Mouse (Mus musculus) megakaryocyte, embryonic 14.5 days (primary cell): ENCODE data around the gene Pou6f1. TPM values are rescaled to one million over a fixed set of nuclear protein-coding genes. Genes with fewer than 3 reads are reported as not detected.
A peak's percentile ranks its signal among the peaks of the same experiment; 100 is the strongest.
"Not testable (repeated sequence)": the region's sequence is repeated elsewhere in the genome, so short reads cannot be mapped to it uniquely, and the experiment has no call there.

ENCODE experiments used
- H3K27me3 ChIP-seq: replicated peaks from 2 replicates; pipeline ENCODE3; 2012; ENCODE audit warnings: inconsistent platforms
- H3K36me3 ChIP-seq: replicated peaks from 2 replicates; pipeline ENCODE3; 2012; ENCODE audit warnings: low read length, inconsistent platforms, mixed read lengths
- H3K4me1 ChIP-seq: 2 replicates; pipeline ENCODE4 v1.6.1; 2012; ENCODE audit warnings: inconsistent platforms
- H3K4me3 ChIP-seq: replicated peaks from 2 replicates; pipeline ENCODE3; 2012; ENCODE audit warnings: moderate library complexity, mild to moderate bottlenecking, inconsistent platforms
- H3K9me3 ChIP-seq: 2 replicates; pipeline ENCODE4 v1.6.1; 2012; ENCODE audit warnings: inconsistent platforms
- FLI1 ChIP-seq: IDR thresholded peaks from 2 replicates; pipeline ENCODE4 v1.6.1; 2012; ENCODE audit warnings: low read length, inconsistent platforms, mixed read lengths
- GATA1 ChIP-seq: IDR thresholded peaks from 3 replicates; pipeline ENCODE4 v1.6.1; 2012; ENCODE audit warnings: mixed read lengths, low read length, inconsistent platforms, borderline replicate concordance
- polyA plus RNA-seq: library from polyadenylated mRNA; stranded (reverse); fragments of >175 nt; gene quantifications from 2 replicates; pipeline ENCODE4 v1.2.3, GENCODE M21; 2012; ENCODE audit warnings: low replicate concordance; ENCODE audit not compliant: insufficient read depth

The Pou6f1 gene
- polyA plus RNA-seq, 1 experiment: 2.9 TPM

DNA sequence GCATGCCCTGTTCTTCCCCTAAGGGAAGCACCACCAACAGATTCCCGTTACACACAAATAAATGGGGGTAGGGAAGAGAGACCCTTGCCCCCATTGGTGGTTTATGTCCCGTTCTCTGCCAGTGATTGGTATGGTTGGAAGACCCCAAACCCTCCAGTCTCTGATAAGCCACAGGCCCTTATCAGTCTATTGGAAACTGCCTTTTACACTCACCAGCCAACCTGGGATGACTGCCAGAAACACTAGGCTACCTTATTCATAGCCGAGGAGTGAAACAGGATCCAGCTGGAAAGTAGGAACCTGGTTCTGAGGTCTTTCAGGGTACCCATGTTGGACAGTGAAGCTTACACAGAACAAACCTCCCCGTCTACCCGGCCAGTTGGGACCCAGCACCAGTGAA, 43.8 kb downstream of the Pou6f1 start:
- H3K27me3 ChIP-seq: peaks cover 3% of the 10 kb centered on the region
- TF ChIP-seq GATA1 (no peak), FLI1 (no peak)
- H3K4me1 ChIP-seq: peaks cover 30% of the 10 kb centered on the region
- H3K36me3 ChIP-seq: no peaks in the 10 kb centered on the region
- H3K9me3 ChIP-seq: no peaks in the 10 kb centered on the region
- no peak overlapping the region for H3K4me3 ChIP-seq

DNA sequence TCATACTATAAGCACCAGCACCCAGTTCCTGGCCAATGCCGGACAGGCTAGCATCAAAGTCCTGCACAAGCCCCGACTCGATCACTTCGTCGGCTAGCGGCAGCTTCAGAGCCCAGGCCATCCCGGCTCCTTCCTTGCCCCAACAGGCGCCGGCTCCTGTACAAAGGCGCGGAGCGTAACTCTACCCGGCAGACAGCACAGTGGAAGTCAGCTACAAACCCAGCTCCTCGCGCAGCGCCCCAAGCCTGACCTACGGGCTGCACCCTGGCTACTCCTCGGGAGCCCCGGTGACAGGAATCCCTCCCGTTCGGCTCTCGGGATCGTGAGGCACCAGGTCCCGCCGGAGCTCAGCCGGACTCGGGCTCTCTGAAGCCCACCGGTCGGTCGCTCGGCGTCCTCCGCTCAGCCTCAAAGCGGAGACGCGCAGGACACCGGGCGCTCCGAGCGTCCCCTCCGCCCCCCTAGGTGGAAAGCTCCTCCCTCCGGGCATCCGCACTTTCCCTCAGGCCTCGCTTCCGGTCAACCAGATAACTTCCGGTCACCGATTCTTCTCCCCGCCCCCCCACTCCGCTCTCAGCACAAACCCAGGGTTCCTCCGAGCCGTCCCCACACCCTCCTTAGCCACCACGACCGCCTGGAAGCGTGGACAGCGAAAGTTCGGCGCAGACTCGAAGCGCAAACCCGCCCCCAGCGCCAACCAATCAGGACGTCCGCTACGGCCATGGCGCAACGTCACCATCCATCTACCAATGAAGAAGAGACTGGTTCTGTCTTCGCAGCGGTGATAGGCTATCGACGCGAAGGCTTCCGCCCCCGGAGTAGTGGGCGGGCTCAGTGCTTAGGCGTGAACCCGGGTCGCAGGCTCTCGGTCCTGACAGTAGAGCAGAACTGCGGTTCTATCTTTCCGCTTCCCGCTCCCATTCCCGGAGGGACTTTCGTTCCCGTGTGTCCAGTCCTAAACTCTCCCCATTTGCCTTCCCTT, 48.2 kb downstream of the Pou6f1 start, which contains the start of gene Tfcp2:
Gene Tfcp2 (minus strand): TSS at position 683 of the 982 bp plus-strand sequence.
- Histone ChIP-seq H3K36me3 (peaks cover 11% of the 10 kb centered on the region), H3K4me1 (peaks cover 40% of the 10 kb centered on the region), H3K27me3 (no peaks in the 10 kb centered on the region), H3K9me3 (no peaks in the 10 kb centered on the region), H3K4me3 (peak within 1 kb of the TSS; percentile 95)
- peak; percentile 55; the same call in 1 of the 2 replicates for TF ChIP-seq FLI1
- no peak for TF ChIP-seq GATA1

DNA sequence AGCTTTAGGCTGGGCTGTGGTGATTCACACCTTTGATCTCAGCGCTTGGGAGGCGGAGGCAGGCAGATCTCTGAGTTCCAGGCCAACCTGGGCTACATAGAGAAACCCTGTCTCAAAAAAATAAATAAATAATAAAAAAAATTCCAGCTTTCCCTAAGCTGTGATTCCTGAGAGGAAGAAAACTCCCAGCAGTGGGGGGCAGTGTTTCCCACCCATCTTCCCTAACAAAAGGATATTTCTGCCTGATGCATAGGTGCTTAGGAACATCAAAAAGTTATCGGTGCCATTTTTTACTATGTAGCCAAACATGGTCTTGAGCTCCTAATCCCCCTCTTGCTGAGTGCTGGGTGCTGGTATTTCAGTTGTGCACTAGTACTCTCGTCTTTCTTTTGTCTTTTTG, 49.5 kb downstream of the Pou6f1 start:
- peaks cover 40% of the 10 kb centered on the region for H3K4me1 ChIP-seq
- peaks cover 3% of the 10 kb centered on the region; the same call in 1 of the 2 replicates for H3K9me3 ChIP-seq
- H3K27me3 ChIP-seq: no peaks in the 10 kb centered on the region
- peaks cover 11% of the 10 kb centered on the region for H3K36me3 ChIP-seq
- TF ChIP-seq GATA1 (no peak), FLI1 (no peak)
- no peak overlapping the region for H3K4me3 ChIP-seq

DNA sequence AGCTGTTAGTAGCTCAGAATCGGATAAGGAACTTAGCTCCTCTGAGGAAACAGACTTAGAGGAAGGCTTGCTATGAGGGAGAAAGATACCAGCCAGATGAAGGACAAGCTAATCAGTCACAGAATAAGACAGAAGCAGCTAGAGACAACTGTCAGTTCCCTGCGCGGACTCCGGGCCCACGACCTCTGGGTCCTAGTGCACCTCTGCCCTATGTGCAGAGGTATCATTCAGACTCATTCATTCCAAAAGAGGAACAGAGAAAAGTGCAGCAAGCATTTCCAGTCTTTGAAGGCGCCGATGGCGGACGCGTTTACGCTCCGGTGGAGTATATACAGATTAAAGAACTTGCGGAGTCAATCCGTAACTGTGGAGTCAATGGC, 56.1 kb downstream of the Pou6f1 start:
- not testable (repeated sequence) for H3K4me3 ChIP-seq, H3K4me1 ChIP-seq, H3K36me3 ChIP-seq, H3K9me3 ChIP-seq, H3K27me3 ChIP-seq

DNA sequence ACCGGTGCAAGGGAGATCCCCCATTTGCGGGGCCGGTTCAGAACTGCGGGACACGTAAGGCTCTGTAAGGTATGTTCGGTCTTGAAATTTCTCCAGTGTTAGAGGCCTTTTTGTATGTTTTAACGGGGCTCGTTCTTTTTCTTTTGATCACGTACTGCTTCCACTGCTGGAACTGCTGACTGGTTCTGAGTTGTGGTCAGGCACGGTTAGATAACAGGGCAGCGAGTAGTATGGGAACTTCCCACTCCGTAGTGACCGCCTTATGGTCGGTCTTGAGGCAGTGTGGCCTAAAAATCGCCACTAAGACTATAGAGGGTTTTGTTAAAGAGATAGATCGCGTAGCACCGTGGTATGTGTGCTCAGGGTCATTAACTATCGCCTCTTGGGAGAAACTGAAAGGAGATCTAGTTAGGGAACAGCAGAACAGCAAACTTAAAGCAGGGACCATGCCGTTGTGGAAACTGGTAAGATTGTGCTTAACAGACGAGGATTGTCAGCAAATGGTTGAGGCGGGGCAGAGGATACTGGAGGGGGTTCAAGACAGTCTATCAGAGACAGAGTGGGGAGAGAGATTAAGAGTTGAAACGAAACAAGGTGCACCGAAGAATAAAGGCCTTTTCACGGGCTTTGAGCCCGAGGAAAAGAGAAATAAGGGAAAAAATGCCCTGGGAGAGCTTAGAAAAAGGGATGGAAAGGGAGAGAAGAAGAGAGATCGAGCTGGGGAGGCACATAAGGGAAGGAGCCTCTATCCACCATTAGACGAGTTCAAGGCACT, 56.7 kb downstream of the Pou6f1 start:
- H3K27me3 ChIP-seq, H3K9me3 ChIP-seq, H3K4me3 ChIP-seq, H3K4me1 ChIP-seq, H3K36me3 ChIP-seq: not testable (repeated sequence)

DNA sequence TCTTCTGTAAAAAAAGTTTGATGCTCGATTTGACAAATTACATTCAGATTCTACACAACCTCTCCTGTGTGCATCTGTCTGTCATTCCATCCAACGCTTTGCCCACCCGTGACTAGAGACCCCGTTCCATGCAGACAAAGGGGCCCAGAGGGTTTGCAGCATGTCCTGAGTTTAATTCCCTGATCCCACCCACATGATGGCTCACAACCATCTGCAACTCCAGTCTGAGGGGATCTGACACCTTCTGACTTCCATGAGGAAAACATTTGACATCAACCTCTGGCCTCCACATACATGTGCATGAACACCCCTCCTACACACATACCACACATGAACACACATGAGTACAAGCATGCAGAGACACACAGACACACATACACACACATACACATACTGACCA, 58.4 kb downstream of the Pou6f1 start:
- no peak for TF ChIP-seq FLI1
- Histone ChIP-seq H3K36me3 (no peaks in the 10 kb centered on the region), H3K27me3 (no peaks in the 10 kb centered on the region), H3K4me1 (peaks cover 3% of the 10 kb centered on the region; the same call in 1 of the 2 replicates), H3K9me3 (peaks cover 3% of the 10 kb centered on the region; the same call in 1 of the 2 replicates), H3K4me3 (no peak overlapping the region)

DNA sequence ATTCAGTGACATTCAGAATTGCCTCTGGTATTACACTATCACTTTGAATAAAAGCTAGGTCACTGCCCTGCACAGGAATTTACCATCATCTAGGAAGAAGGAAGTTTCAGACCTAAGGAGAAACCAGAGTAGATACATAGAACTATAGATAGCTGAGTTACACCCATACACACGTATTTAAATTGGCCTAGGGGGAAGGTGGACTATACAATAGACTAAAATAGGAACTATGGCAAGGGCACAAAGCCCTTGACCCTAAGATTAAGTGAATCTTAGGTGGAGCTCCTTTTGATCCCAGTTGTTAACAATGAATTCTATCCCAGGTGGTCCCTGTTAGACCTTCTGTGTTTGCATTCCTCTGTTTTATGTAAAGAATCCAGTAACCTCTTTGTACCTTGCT, 58.8 kb downstream of the Pou6f1 start:
- not testable (repeated sequence) for H3K36me3 ChIP-seq

DNA sequence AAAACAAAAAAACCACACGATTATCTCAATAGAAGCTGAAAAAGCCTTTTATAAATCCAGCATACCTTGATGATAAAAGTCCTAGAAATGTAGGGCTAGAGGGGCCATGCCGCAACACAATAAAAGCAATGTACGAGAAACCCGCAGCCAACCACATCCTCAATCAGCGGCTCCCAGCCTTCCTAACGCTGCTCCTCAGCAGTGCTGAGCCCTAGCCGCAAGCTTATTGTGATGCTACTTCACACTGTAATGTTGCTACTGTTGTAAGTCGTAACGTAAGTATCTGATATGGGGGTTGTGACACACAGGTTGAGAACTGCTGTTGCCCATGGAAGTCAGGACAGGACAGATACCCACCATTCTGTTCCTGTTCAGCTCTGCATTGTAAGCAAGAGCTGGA, 60.4 kb downstream of the Pou6f1 start:
- H3K4me3 ChIP-seq: no peak overlapping the region
- TF ChIP-seq GATA1 (no peak), FLI1 (no peak)

More for the DNA sequence above, 58.8 kb downstream of the Pou6f1 start:
- not testable (repeated sequence) for H3K4me3 ChIP-seq, H3K27me3 ChIP-seq, H3K9me3 ChIP-seq, H3K4me1 ChIP-seq

DNA sequence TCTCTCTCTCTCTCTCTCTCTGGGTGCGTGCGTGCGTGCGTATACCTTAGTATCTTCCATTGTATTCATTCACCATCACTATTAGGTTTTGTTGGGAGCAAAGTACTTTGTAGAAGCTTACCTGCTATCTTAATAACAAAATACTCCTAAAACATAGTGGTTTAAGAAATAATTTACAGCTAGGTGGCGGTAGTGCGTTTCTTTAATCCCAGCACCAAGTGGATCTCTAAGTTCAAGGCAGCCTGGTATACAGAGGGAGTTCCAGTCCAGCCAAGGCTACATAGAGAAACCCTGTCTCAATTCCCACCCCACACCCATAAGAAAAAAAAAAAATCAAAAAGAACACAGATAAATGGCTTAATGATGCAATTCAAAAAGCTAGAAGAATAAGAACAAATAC, 61.9 kb downstream of the Pou6f1 start:
- TF ChIP-seq GATA1: no peak
- Histone ChIP-seq H3K36me3 (peaks cover 12% of the 10 kb centered on the region), H3K9me3 (peaks cover 7% of the 10 kb centered on the region)

More for the DNA sequence above, 60.4 kb downstream of the Pou6f1 start:
- peaks cover 7% of the 10 kb centered on the region for H3K9me3 ChIP-seq
- peaks cover 7% of the 10 kb centered on the region for H3K36me3 ChIP-seq
- H3K27me3 ChIP-seq: peaks cover 2% of the 10 kb centered on the region
- peaks cover 3% of the 10 kb centered on the region; the same call in 1 of the 2 replicates for H3K4me1 ChIP-seq

DNA sequence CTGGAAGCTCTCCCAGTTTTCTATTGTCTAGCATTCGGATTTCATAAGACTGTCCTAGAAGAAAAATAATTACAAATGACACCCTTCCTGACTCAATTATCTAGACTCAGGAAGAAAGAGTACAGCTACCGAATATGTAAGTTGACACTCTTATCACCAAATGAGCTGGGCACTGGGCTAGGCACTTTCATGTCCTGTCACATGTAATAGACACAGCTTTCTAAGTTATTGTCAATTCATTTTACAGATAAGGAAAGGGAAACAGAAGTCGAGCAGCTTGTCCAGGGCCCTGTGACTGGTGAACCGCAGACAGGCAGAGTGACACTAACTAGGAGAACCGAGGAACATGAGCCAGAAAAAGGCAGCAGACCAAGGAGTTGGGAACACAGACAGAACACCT, 71.9 kb downstream of the Pou6f1 start:
- Histone ChIP-seq H3K27me3 (no peaks in the 10 kb centered on the region), H3K4me3 (peak overlapping the region; percentile 60), H3K4me1 (peaks cover 16% of the 10 kb centered on the region), H3K36me3 (peaks cover 17% of the 10 kb centered on the region), H3K9me3 (no peaks in the 10 kb centered on the region)
- TF ChIP-seq FLI1: no peak
- TF ChIP-seq GATA1: no peak

More for the DNA sequence above, 61.9 kb downstream of the Pou6f1 start:
- Histone ChIP-seq H3K27me3 (peaks cover 4% of the 10 kb centered on the region), H3K4me3 (no peak overlapping the region), H3K4me1 (peaks cover 3% of the 10 kb centered on the region; the same call in 1 of the 2 replicates)
